Mouse (Mus musculus): ENCODE data around the gene 1700012B07Rik. TPM values are rescaled to one million over a fixed set of nuclear protein-coding genes. Genes with fewer than 3 reads are reported as not detected.

The 1700012B07Rik gene
- total and polyA plus RNA-seq, 3 experiments = not detected

DNA sequence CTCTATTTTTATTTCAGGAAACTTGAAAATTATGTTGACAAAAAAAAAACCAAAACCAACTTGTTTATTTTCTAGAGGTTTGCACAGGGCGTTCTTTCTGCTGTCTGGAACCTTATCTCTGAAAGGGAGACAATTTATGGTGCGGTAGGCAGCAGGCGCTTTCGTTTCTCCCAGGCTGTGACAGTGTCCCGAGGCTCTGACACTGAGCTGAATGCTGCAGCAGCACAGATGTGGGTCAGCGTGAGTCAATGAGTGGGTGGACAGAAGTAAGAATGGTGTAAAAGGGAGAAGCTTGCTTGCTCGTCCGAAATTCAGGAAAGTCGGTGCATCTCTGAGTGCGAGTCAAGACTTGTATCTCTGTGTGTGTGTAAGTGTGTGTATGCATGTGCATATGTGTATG lies 29.2 kb upstream of the 1700012B07Rik start:
- Histone ChIP-seq H3K27me3 (ENCODE audit: control insufficient read depth in 1 of 2, insufficient read depth in 2 of 2, low read length in 2 of 2) (no peaks in the 10 kb centered on the region), H3K9ac (ENCODE audit: control insufficient read depth, low read depth, low read length, poor library complexity, severe bottlenecking) (no peak overlapping the region), H3K36me3 (ENCODE audit: control insufficient read depth in 1 of 2, insufficient read depth in 2 of 2, low read length in 2 of 2) (peaks cover 0 to 11% of the 10 kb centered on the region in 2 experiments; a peak in 2 of 4 replicates), H3K4me1 (ENCODE audit: control insufficient read depth in 1 of 2, insufficient read depth in 2 of 2, low read length in 2 of 2) (peaks cover 0 to 20% of the 10 kb centered on the region in 2 experiments; a peak in 3 of 4 replicates), H3K79me2 (ENCODE audit: control insufficient read depth, insufficient read depth, low read length, poor library complexity) (no peaks in the 10 kb centered on the region), H3K27ac (ENCODE audit: control insufficient read depth, low read depth, low read length) (no peak overlapping the region), H3K4me3 (ENCODE audit: control insufficient read depth in 1 of 2, insufficient read depth in 1 of 2, low read depth in 2 of 2, low read length in 2 of 2) (no peak overlapping the region), H3K9me3 (replicated peaks; ENCODE audit: insufficient read depth, low read length) (no peaks in the 10 kb centered on the region)
- DNase-seq (ENCODE audit: low read depth, low spot score) = no peak
- TF ChIP-seq TBP (IDR thresholded peaks at IDR 0.05; ENCODE audit: low read depth, low read length) (no peak), POLR2AphosphoS2 (IDR thresholded peaks at IDR 0.05; ENCODE audit: low read length) (no peak), GATA1 (IDR thresholded peaks at IDR 0.05; ENCODE audit: low read depth, low read length) (no peak), ZMIZ1 (IDR thresholded peaks at IDR 0.05; ENCODE audit: low read depth, low read length) (no peak), ZC3H11A (IDR thresholded peaks at IDR 0.05; ENCODE audit: low read depth, low read length) (no peak), SMC3 (IDR thresholded peaks at IDR 0.05; ENCODE audit: low read depth, low read length) (no peak), UBTF (IDR thresholded peaks at IDR 0.05; ENCODE audit: borderline replicate concordance, insufficient read depth, low read depth, low read length) (no peak), POLR2A (IDR thresholded peaks at IDR 0.05; ENCODE audit: control insufficient read depth in 1 of 2, insufficient read depth in 1 of 2, low read depth in 1 of 2, low read length in 2 of 2, poor library complexity in 1 of 2) (no peak), ETS1 (IDR thresholded peaks at IDR 0.05; ENCODE audit: low read depth, low read length) (no peak), ZKSCAN1 (IDR thresholded peaks at IDR 0.05; ENCODE audit: low read depth, low read length) (no peak), MXI1 (IDR thresholded peaks at IDR 0.05; ENCODE audit: low read depth, low read length) (no peak), NRF1 (IDR thresholded peaks at IDR 0.05; ENCODE audit: insufficient read depth, low read depth, low read length, poor library complexity, severe bottlenecking) (no peak), MEF2A (IDR thresholded peaks at IDR 0.05; ENCODE audit: extremely low read depth, insufficient replicate concordance, low read depth, low read length, poor library complexity, severe bottlenecking) (no peak), JUND (IDR thresholded peaks at IDR 0.05; ENCODE audit: low read depth, low read length) (no peak), EP300 (IDR thresholded peaks at IDR 0.05; ENCODE audit: low read depth in 1 of 2, low read length in 2 of 2) (no peak), RAD21 (IDR thresholded peaks at IDR 0.05; ENCODE audit: low read depth, low read length) (no peak), E2F4 (IDR thresholded peaks at IDR 0.05; ENCODE audit: borderline replicate concordance, low read depth, low read length) (no peak), GABPA (IDR thresholded peaks at IDR 0.05; ENCODE audit: low read depth, low read length) (no peak)

DNA sequence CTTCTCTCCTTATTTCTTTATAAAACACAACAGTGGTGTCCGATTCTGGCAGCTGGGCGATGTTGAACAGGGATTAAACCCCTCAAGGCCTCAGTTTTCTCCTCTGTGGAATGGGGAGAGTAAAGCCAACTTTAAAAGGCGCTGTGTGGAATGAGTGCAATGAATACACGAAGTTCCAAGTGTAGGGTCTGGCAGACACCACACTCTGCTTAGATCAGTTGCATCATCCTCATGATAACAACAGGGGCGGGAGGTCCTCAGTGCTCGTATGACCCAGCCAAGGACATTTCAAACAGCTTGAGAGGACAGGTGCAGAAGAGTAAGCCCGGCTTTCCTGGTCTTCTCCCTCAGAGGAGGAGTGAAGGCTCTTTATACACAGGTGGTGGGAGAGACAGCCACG lies 26.2 kb upstream of the 1700012B07Rik start:
- no peaks in the 10 kb centered on the region for H3K79me2 ChIP-seq (ENCODE audit: control insufficient read depth, insufficient read depth, low read length, poor library complexity)
- no peak overlapping the region for H3K4me3 ChIP-seq (ENCODE audit: control insufficient read depth in 1 of 2, insufficient read depth in 1 of 2, low read depth in 2 of 2, low read length in 2 of 2)
- H3K4me1 ChIP-seq (ENCODE audit: control insufficient read depth in 1 of 2, insufficient read depth in 2 of 2, low read length in 2 of 2) = peaks cover 0 to 13% of the 10 kb centered on the region in 2 experiments; a peak in 3 of 4 replicates
- no peak overlapping the region for H3K27ac ChIP-seq (ENCODE audit: control insufficient read depth, low read depth, low read length)
- H3K36me3 ChIP-seq (ENCODE audit: control insufficient read depth in 1 of 2, insufficient read depth in 2 of 2, low read length in 2 of 2) = peaks cover 0 to 4% of the 10 kb centered on the region in 2 experiments; a peak in 2 of 4 replicates
- no peak for DNase-seq (ENCODE audit: low read depth, low spot score)
- H3K27me3 ChIP-seq (ENCODE audit: control insufficient read depth in 1 of 2, insufficient read depth in 2 of 2, low read length in 2 of 2) = no peaks in the 10 kb centered on the region
- TF ChIP-seq USF1 (IDR thresholded peaks at IDR 0.05; ENCODE audit: low read depth, low read length) = no peak
- no peak for TF ChIP-seq JUND (IDR thresholded peaks at IDR 0.05; ENCODE audit: low read depth, low read length)
- no peak for TF ChIP-seq EP300 (IDR thresholded peaks at IDR 0.05; ENCODE audit: low read depth in 1 of 2, low read length in 2 of 2)
- no peak for TF ChIP-seq RCOR1 (IDR thresholded peaks at IDR 0.05; ENCODE audit: low read depth, low read length)
- no peak for TF ChIP-seq MEF2A (IDR thresholded peaks at IDR 0.05; ENCODE audit: extremely low read depth, insufficient replicate concordance, low read depth, low read length, poor library complexity, severe bottlenecking)
- no peak for TF ChIP-seq MYB (IDR thresholded peaks at IDR 0.05; ENCODE audit: low read depth, low read length)
- TF ChIP-seq MXI1 (IDR thresholded peaks at IDR 0.05; ENCODE audit: low read depth, low read length) = no peak
- no peak for TF ChIP-seq CHD2 (IDR thresholded peaks at IDR 0.05; ENCODE audit: low read length)
- TF ChIP-seq MYC (IDR thresholded peaks at IDR 0.05; ENCODE audit: low read depth, low read length) = no peak
- no peak for TF ChIP-seq ZMIZ1 (IDR thresholded peaks at IDR 0.05; ENCODE audit: low read depth, low read length)
- TF ChIP-seq RAD21 (IDR thresholded peaks at IDR 0.05; ENCODE audit: low read depth, low read length) = no peak
- TF ChIP-seq KAT2A (conservative IDR thresholded peaks at IDR 0.05; ENCODE audit: low read depth, low read length) = no peak
- no peak for TF ChIP-seq POLR2AphosphoS2 (IDR thresholded peaks at IDR 0.05; ENCODE audit: low read length)
- TF ChIP-seq SMC3 (IDR thresholded peaks at IDR 0.05; ENCODE audit: low read depth, low read length) = no peak
- TF ChIP-seq CHD1 (IDR thresholded peaks at IDR 0.05; ENCODE audit: low read depth, low read length) = no peak
- no peak for TF ChIP-seq TCF12 (IDR thresholded peaks at IDR 0.05; ENCODE audit: low read depth, low read length)
- TF ChIP-seq ELF1 (IDR thresholded peaks at IDR 0.05; ENCODE audit: low read depth, low read length) = no peak
- TF ChIP-seq ZKSCAN1 (IDR thresholded peaks at IDR 0.05; ENCODE audit: low read depth, low read length) = no peak
- TF ChIP-seq ZNF384 (IDR thresholded peaks at IDR 0.05; ENCODE audit: low read depth, low read length) = no peak
- no peak for TF ChIP-seq CTCF (IDR thresholded peaks at IDR 0.05 in 2 of 3, conservative IDR thresholded peaks at IDR 0.05 in 1 of 3; ENCODE audit: control insufficient read depth in 1 of 3, insufficient read depth in 1 of 3, low read depth in 2 of 3, low read length in 3 of 3, poor library complexity in 1 of 3, severe bottlenecking in 1 of 3)
- H3K9me3 ChIP-seq (replicated peaks; ENCODE audit: insufficient read depth, low read length) = no peaks in the 10 kb centered on the region
- H3K9ac ChIP-seq (ENCODE audit: control insufficient read depth, low read depth, low read length, poor library complexity, severe bottlenecking) = no peak overlapping the region
